Mouse (Mus musculus) hindbrain, embryonic 15.5 days (tissue): ENCODE data around the gene Gm20388. TPM values are rescaled to one million over a fixed set of nuclear protein-coding genes. Genes with fewer than 3 reads are reported as not detected.
A peak's percentile ranks its signal among the peaks of the same experiment; 100 is the strongest.

Experiments
- ATAC-seq: fragments of 200-750 bp; cut with Nextera tagmentation; 2 replicates; pipeline ENCODE4 v1.8.0; 2017; ENCODE audit warnings: low read depth, moderate number of reproducible peaks, moderate TSS enrichment; ENCODE audit not compliant: low FRiP score
- H3K27ac ChIP-seq: fragments of 300-500 bp; sonication (generic); replicated peaks from 2 replicates; pipeline ENCODE4 v1.5.1; 2015; ENCODE audit warnings: mild to moderate bottlenecking, inconsistent platforms
- H3K27me3 ChIP-seq: fragments of 300-500 bp; sonication (generic); 2 replicates; pipeline ENCODE4 v1.6.1; 2015; ENCODE audit warnings: control low read depth, inconsistent platforms
- H3K36me3 ChIP-seq: fragments of 300-500 bp; sonication (generic); 2 replicates; pipeline ENCODE4 v1.6.1; 2015; ENCODE audit warnings: control low read depth, inconsistent platforms
- H3K4me1 ChIP-seq: fragments of 300-500 bp; sonication (generic); replicated peaks from 2 replicates; pipeline ENCODE4 v1.6.1; 2015; ENCODE audit warnings: control low read depth, inconsistent platforms
- H3K4me2 ChIP-seq: fragments of 300-500 bp; sonication (generic); 2 replicates; pipeline ENCODE4 v1.6.1; 2015; ENCODE audit warnings: moderate library complexity, mild to moderate bottlenecking, inconsistent platforms
- H3K4me3 ChIP-seq: fragments of 300-500 bp; sonication (generic); 2 replicates; pipeline ENCODE4 v1.5.1; 2015; ENCODE audit warnings: mild to moderate bottlenecking, inconsistent platforms
- H3K9ac ChIP-seq: fragments of 300-500 bp; sonication (generic); 2 replicates; pipeline ENCODE4 v1.6.1; 2015; ENCODE audit warnings: inconsistent platforms
- H3K9me3 ChIP-seq: fragments of 300-500 bp; sonication (generic); 2 replicates; pipeline ENCODE4 v1.6.1; 2016; ENCODE audit warnings: control low read depth, inconsistent platforms
- WGBS: fragments of 180-500 bp; shearing (Covaris S2); methylation state at CpG from one replicate; pipeline ENCODE4 v1.1.7; 2015; 5-methylcytosine and 5-hydroxymethylcytosine counted together
- polyA plus RNA-seq: library from polyadenylated mRNA; unstranded; fragments of >200 nt; fragmentation: Nextera tagmentation; extraction: Ambion mirVana; gene quantifications from 2 replicates; pipeline ENCODE4 v1.2.1, GENCODE M21; 2015

Gene Gm20388
- polyA plus RNA-seq, 1 experiment from 2014 or later, result 5.4 TPM

DNA sequence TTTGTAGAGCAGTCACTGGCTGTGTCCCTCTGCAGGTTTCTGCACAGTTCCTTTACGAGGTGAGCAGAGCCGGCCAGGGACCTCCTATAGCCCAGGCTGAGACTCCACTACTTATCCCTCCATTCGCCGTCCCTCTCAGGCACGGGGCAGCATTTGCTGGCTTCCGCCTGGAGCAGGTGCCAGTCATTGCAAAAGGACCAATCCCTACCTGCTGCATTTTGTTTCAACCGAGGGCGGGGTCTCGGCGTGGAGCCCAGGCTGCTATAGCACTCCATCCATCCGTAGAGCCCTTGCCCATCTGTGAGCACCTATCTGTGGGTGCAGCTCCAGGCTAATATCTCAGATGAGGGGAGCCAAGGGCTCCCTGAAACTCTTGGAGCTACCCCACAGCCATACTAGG lies 2759.4 kb downstream of the Gm20388 start:
- Histone ChIP-seq H3K27ac (no peak overlapping the region), H3K9ac (no peak overlapping the region), H3K9me3 (no peaks in the 10 kb centered on the region), H3K27me3 (no peaks in the 10 kb centered on the region), H3K4me1 (peaks cover 89% of the 10 kb centered on the region), H3K4me3 (no peak overlapping the region), H3K36me3 (no peaks in the 10 kb centered on the region), H3K4me2 (peak overlapping the region; percentile 21)
- 21% methylated on average over 11 of the region's 11 CpGs for WGBS
- ATAC-seq, result no peak

DNA sequence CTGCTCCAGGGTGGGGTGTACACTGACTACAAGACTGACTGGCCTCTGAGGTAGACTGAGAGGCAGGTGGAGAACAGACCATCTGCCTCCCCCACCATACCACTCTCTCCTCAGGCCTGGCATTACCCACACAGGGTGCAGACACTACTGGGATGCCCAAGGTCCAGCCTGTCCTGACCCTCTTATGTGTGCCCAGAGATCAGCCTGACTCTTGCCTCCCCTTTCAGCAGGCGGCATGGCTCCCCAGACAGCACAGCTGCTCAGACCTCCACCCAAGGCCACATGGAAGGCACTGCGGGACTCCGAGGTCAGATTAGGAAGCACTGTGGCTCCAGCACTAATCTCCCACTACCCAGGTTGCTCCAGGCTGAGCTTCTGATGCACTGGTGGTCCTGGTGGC lies 2760.1 kb downstream of the Gm20388 start:
- Histone ChIP-seq H3K9me3 (no peaks in the 10 kb centered on the region), H3K4me2 (peak overlapping the region; percentile 21; the same call in 1 of the 2 replicates), H3K36me3 (no peaks in the 10 kb centered on the region), H3K27ac (no peak overlapping the region), H3K4me3 (no peak overlapping the region), H3K9ac (no peak overlapping the region), H3K27me3 (no peaks in the 10 kb centered on the region), H3K4me1 (peaks cover 89% of the 10 kb centered on the region)
- WGBS, result 81% methylated on average over 3 of the region's 3 CpGs
- ATAC-seq, result no peak

DNA sequence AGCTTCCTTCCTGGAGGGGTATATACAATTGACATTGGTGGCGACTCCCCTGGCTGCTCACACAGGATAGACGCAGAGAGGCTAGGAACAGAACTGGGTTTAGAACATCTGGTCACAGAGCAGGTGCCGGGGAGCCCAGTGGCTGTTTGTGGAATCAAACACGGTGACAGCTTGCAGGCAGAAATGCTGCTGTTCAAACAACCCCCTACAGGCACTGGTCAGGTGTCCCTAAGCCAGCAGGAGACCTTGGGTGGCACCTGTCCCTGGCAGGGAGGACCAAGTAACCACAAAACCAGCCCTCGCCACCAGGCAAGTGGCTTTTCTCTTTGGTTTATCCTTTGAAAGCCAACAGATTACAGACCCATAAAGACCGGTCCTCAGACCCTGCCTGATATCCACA lies 2761.3 kb downstream of the Gm20388 start:
- H3K4me2 ChIP-seq, result peak overlapping the region; percentile 21
- H3K4me1 ChIP-seq, result peaks cover 89% of the 10 kb centered on the region
- no peaks in the 10 kb centered on the region for H3K36me3 ChIP-seq
- H3K27ac ChIP-seq, result no peak overlapping the region
- no peak overlapping the region for H3K9ac ChIP-seq
- no peak overlapping the region for H3K4me3 ChIP-seq
- 61% methylated on average over 6 of the region's 6 CpGs for WGBS
- no peaks in the 10 kb centered on the region for H3K27me3 ChIP-seq
- H3K9me3 ChIP-seq, result no peaks in the 10 kb centered on the region
- ATAC-seq, result no peak

DNA sequence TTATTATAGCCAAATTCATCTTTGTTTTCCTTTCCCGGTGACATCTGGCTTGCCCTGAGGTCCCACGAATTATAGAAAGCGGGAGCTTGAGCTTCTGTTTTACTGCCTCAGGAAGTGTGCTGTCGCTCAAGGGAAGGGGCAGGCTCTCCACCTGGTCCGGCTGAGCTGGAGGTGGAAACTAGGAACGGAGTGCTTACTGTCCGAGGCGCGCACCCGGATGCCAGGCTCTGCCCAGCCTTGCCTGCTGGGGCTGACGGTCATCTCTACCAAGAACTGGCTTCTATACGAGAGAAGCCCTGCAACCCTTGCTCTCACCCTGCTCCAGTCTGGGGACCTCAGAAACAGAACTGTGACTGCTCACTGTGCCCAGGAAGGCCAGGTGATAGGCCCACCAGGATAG lies 2763.3 kb downstream of the Gm20388 start:
- no peak for ATAC-seq

DNA sequence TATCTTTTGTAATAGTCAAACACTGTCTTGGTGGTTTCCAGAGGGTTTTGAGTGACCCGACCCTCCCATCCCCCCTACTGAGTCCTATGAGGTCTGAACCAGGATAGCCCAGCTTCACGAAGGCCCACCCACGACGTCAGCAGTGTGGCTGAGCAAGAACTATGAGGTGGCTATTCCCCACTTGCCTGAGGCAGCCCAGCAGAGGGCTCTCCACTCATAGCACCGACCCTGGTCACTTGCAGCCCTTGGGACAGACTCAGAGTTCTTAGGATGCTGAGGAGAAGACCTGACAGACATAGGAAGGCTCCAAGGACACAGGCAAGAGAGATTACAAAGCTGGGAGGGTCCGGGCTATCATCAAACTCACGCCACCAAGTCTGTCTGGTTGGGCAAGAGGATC lies 2764.4 kb downstream of the Gm20388 start:
- ATAC-seq, result no peak
- Histone ChIP-seq H3K9ac (0 out of 2 replicates have a peak overlapping the region, but pooled peaks have one; percentile 87), H3K4me1 (peaks cover 87% of the 10 kb centered on the region), H3K27me3 (no peaks in the 10 kb centered on the region), H3K36me3 (no peaks in the 10 kb centered on the region), H3K4me2 (peak overlapping the region; percentile 80), H3K9me3 (no peaks in the 10 kb centered on the region), H3K27ac (peak overlapping the region; percentile 98; the same call in 1 of the 2 replicates), H3K4me3 (peak overlapping the region; percentile 89)
- WGBS, result 32% methylated on average over 7 of the region's 7 CpGs

More for the DNA sequence above, 2763.3 kb downstream of the Gm20388 start:
- Histone ChIP-seq H3K4me1 (peaks cover 86% of the 10 kb centered on the region), H3K27ac (no peak overlapping the region), H3K4me2 (peak overlapping the region; percentile 80), H3K36me3 (no peaks in the 10 kb centered on the region), H3K9me3 (no peaks in the 10 kb centered on the region), H3K27me3 (no peaks in the 10 kb centered on the region), H3K9ac (no peak overlapping the region), H3K4me3 (0 out of 2 replicates have a peak overlapping the region, but pooled peaks have one; percentile 2)
- WGBS, result 76% methylated on average over 12 of the region's 12 CpGs

DNA sequence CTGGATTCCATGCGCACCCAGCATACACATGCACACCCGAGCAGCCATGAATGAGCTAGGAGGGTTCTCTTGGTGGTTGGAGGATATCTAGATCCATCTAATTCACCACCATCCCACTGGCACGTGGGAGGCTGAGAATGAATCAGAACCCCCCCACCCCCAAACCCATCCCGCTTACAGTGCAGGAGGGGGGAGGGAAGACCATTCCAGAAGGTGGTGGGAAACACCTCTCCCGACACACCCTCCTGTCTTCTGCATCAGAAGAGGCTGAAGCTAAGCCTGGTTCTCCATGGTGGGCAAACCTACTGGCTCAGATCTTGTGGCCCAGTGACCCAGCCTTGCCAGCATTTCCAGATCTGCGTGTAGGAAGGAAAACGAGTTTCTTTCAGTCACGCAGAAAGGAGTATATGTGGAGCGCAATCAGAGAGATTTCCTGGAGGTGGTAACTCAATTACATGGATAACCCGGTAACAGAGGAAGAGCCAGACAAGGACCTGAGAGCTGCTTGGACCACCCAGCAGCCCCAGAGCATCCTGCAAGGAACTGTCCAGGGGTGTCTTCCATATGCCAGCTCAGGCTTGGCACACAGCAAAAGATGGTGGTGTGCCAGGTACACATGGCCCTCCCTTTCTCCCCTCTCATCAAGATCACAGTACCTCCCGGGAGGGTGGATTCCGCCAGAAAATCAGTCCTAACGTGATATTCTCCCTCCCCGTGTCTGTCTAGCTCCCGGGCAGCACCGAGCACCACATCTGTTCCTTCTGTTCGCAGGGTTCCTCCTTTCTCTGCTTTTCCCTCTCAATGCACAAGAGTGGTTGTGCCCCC lies 2765.2 kb downstream of the Gm20388 start:
- 46% methylated on average over 17 of the region's 17 CpGs for WGBS
- Histone ChIP-seq H3K4me2 (peak overlapping the region; percentile 80), H3K9ac (peak overlapping the region; percentile 87), H3K36me3 (no peaks in the 10 kb centered on the region), H3K4me1 (peaks cover 87% of the 10 kb centered on the region), H3K27ac (peak overlapping the region; percentile 98), H3K4me3 (peak overlapping the region; percentile 89), H3K9me3 (no peaks in the 10 kb centered on the region), H3K27me3 (no peaks in the 10 kb centered on the region)
- no peak for ATAC-seq

DNA sequence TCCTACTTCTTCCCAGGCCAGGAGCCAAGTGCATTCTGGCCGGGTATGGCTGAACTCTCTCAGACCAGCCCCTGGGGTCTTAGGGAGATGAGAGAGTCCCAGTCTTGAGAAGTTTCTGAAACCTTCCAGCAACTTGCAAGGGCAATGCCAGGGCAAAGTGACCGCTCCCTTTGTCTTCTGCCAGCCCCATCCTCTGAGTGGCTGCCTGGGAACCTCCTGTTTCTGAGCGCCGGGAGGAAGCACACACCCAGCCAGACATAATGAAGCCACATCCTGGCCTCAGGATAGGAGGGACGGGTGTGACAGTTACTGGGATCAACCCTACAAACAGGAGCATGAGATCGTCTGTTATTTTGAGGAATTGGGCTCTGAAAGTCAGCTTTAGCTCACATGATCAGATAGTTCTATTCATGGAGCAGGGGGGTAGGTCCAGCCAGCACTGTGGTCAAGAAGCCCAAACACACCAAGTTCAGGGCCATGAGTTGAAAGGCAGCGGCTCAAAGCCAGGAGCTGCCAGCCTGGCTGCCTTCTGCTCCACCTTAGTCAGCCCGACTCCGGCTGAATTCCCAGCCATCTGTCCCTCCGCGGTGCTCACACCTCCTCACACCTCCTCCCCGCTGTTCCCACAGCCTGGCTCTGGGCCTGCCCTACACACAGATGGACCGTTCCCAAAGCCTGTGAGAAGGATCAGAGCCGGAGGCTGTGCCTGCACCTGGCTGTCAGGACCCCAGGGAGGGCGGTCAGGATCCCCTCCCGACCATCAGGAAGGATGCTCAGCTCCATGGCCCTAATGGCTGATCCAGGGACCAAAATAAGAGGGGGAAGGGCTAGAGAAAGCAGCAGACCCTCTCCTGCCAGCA lies 2766.2 kb downstream of the Gm20388 start:
- Histone ChIP-seq H3K4me2 (peak overlapping the region; percentile 80), H3K4me1 (peaks cover 77% of the 10 kb centered on the region), H3K27ac (peak overlapping the region; percentile 98), H3K9ac (peak overlapping the region; percentile 87), H3K9me3 (no peaks in the 10 kb centered on the region), H3K36me3 (no peaks in the 10 kb centered on the region), H3K27me3 (no peaks in the 10 kb centered on the region), H3K4me3 (peak overlapping the region; percentile 89)
- 6% methylated on average over 16 of the region's 16 CpGs for WGBS
- peak; percentile 50; the same call in 1 of the 2 replicates for ATAC-seq

DNA sequence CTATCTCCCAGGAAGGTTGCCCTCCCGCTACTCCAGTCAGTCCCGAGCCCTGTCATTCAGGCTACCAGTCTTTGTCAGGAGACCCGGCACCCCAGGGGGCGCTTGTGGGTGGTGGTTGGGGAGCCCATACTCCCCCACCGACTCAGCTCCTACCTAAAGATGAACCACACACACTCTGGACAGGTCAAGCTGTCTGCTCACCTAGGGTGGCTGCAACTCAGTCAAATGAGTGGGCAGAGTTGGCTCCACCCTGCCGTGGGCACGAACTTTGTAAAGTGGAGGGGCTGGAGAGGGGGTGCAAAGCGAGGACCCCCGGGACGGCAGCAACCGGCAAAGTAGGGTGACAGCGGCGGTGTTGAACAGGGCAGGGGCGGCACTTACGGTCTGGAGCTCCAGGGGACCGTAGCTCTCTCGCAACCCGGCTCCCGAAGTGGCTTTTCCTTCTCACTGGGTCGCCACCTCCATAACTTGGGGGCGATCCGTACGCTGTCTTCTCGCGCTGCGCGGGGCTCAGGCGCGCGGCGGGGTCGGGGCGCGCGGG lies 2766.9 kb downstream of the Gm20388 start:
- peak overlapping the region; percentile 87 for H3K9ac ChIP-seq
- no peaks in the 10 kb centered on the region for H3K36me3 ChIP-seq
- H3K4me1 ChIP-seq, result peaks cover 71% of the 10 kb centered on the region
- H3K27ac ChIP-seq, result peak overlapping the region; percentile 98
- no peak; the same call in 1 of the 2 replicates for ATAC-seq
- peak overlapping the region; percentile 80 for H3K4me2 ChIP-seq
- H3K27me3 ChIP-seq, result 0 out of 2 replicates have a peak, but pooled peaks cover 5% of the 10 kb centered on the region
- no peaks in the 10 kb centered on the region for H3K9me3 ChIP-seq
- H3K4me3 ChIP-seq, result peak overlapping the region; percentile 89
- under 1% methylated on average over 33 of the region's 35 CpGs for WGBS

DNA sequence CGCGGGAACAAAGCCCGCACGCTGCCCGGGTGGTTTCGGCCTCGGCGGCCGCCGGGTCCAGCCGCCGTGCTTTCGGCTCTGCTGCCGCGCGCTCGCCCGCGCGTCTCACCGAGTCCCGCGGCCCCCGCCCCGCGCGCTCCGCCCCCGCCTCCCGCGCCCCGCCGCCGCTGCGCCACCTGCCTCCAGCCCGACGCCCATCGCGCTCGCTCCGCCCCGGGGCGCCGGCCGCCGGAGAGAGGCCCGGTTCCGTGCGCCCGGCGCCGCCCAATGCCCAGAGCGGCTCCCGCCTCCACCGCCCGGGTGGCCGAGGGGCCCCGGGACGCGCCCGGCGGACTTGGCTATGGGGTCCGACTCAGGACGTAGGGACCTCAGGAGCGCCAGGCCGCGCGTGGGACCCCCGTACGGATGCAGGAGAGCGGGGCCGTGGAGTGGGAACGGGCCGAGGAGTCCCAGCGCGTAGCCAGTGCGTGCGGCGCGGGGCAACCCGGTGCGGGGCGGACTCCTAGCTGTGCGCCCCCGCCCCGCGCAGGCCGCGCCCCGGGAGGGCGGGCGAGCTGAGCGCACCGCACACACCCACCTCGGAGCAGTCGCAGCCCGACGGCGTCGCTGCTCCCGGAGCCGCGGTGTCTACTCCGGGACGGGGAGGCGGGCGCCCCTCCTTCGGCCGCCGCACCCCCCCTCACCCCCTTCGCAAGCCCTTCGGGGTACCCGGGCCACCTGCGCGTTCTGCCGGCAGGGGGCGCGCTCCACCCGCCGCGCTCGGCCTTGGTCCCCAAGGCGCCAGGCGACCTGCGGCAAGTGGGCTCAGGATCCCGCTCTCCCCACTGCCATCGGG lies 2767.6 kb downstream of the Gm20388 start:
- Histone ChIP-seq H3K27ac (peak overlapping the region; percentile 98), H3K4me2 (peak overlapping the region; percentile 80), H3K9me3 (no peaks in the 10 kb centered on the region), H3K27me3 (0 out of 2 replicates have a peak, but pooled peaks cover 5% of the 10 kb centered on the region), H3K4me1 (peaks cover 64% of the 10 kb centered on the region), H3K9ac (peak overlapping the region; percentile 87), H3K4me3 (peak overlapping the region; percentile 89), H3K36me3 (no peaks in the 10 kb centered on the region)
- peak; percentile 71 for ATAC-seq
- under 1% methylated on average over 107 of the region's 127 CpGs for WGBS

DNA sequence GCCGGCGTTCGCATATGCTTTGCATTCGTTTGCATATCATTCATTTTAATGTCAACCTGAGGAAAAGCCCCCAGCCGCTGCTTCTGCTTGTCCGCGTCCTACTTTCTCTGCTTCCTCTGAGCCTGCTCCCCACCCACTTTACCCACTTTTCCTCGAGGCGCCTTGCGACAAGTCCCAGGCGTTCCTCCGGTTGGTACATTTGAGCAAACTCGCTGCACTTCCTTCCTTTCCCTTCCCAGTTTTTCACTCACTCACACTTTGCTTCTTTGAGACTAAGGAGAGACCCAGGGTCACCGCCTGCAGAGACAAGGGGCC lies 2768.2 kb downstream of the Gm20388 start:
- Histone ChIP-seq H3K36me3 (no peaks in the 10 kb centered on the region), H3K4me2 (peak overlapping the region; percentile 80), H3K27ac (peak overlapping the region; percentile 98), H3K9me3 (no peaks in the 10 kb centered on the region), H3K4me1 (peaks cover 58% of the 10 kb centered on the region), H3K27me3 (0 out of 2 replicates have a peak, but pooled peaks cover 5% of the 10 kb centered on the region), H3K9ac (peak overlapping the region; percentile 87), H3K4me3 (peak overlapping the region; percentile 89)
- ATAC-seq, result 0 out of 2 replicates have a peak, but pooled peaks have one; percentile 5
- WGBS, result 1% methylated on average over 14 of the region's 14 CpGs

DNA sequence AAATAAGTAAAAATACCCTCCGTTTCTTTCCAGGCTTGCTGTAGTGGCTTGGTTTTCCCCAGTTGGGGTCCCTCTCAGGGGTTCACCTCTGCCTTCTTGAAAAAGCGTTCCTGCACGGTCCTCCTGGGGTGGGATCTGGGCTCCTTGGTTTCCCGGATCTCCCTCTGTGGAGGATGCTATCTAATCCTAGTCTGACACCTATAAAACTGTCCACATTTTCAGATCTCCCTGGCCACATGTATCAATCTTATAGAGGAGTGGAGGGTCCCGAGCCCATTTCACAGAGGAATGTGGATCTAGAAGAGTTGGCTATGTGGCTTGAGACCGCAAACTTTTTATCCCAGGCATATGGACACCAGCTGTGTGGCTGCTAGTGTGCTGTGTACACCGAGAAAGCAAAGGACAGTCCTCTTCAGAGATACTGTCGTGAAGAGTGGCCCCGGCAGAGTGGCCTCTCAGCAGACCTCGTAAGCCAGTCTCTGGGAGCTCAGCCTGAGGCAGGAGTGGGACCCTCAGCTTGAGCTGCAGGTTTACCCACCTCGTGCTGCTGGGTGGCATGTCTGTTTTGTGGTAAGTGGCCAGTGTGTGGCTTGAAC lies 2768.8 kb downstream of the Gm20388 start:
- 19% methylated on average over 11 of the region's 11 CpGs for WGBS
- Histone ChIP-seq H3K4me3 (peak overlapping the region; percentile 89), H3K9ac (peak overlapping the region; percentile 87; the same call in 1 of the 2 replicates), H3K4me1 (peaks cover 53% of the 10 kb centered on the region), H3K9me3 (no peaks in the 10 kb centered on the region), H3K4me2 (peak overlapping the region; percentile 80), H3K27me3 (0 out of 2 replicates have a peak, but pooled peaks cover 5% of the 10 kb centered on the region), H3K27ac (peak overlapping the region; percentile 98), H3K36me3 (no peaks in the 10 kb centered on the region)
- no peak for ATAC-seq
